Comparison of ENCODE assay signal across 8 mouse cellular contexts in the genomic region with DNA sequence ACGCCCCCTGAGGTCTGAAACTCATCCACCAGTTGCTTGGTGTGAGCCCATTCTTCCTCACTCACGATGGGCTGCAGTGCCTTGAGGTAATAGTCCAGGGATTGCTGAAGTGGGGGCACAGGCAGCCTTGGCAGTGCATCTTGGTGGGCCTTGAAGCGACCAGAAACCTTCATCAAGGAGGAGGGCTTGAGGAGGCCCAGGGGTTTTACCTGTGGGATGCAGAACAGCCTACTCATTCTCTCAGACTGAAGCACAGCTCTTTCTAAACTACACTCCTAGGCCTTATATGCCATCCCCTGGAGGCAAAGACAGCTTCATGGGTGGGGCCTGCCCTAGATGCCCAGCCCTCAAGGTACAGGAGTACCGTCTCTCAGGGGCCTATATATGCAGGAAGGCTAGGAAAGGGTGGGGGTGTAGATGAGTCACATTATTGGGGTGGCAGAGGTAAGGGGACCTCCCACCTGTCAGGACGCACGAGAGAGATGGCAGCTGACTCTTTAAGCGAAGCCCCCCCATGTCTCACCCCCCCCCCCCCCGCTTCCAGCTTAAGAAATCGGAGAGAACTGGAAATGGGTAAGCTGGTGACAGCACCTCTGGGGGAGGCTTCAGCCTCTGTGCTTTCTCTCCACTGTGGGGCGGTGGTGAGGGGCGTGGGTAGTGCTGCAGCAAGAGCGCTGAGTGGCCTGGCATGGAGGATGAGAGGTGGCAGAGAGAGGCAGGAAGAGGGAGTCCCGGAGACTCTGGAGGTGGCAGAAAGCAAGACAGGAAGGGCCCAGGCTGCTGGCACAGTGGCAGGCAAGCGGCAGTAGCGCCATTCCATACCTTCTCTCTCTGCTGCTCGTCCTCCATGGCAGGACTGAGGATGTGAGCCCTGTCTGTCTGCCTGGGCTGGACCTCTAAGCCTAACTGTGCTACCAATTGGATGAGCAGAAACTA. TPM values are rescaled to one million over a fixed set of nuclear protein-coding genes. Genes with fewer than 3 reads are reported as not detected.
DNase-seq lines count a peak whose midpoint lies in the region; ATAC-seq and TF ChIP-seq lines count a peak whose summit lies in the region.

No protein-coding gene starts in this region.

- H3K4me3 ChIP-seq in midbrain, embryonic 11.5 days (ENCODE audit: low read depth, low read length), result no peak overlapping the region
- no peak overlapping the region for H3K4me3 ChIP-seq in midbrain, embryonic 10.5 days
- H3K4me3 ChIP-seq in limb, embryonic 13.5 days, result no peak overlapping the region
- H3K4me3 ChIP-seq in small intestine, adult 2 months (ENCODE audit: low read depth, low read length), result peak overlapping the region; percentile 66; the same call in 1 of the 2 replicates

- no peak for TF ChIP-seq POLR2A in small intestine, adult 2 months (IDR thresholded peaks at IDR 0.05; ENCODE audit: low read depth, low read length)

- no peak for ATAC-seq in midbrain, embryonic 11.5 days (ENCODE audit: low FRiP score)
- ATAC-seq in limb, embryonic 13.5 days (ENCODE audit: low FRiP score, low read depth), result no peak
- ATAC-seq in monocyte, adult 5-6 weeks (replicated peaks; ENCODE audit: insufficient number of reproducible peaks, low FRiP score, low TSS enrichment, poor library complexity, severe bottlenecking), result no peak

- peak; percentile 94 for DNase-seq in heart, adult 11 months
- no peak for DNase-seq in heart, postnatal 25 days (ENCODE audit: low spot score)
- DNase-seq in midbrain, embryonic 11.5 days (ENCODE audit: low spot score, missing footprints), result no peak
- no peak for DNase-seq in midbrain, embryonic 10.5 days (ENCODE audit: low spot score)
- DNase-seq in gastrocnemius, adult 18-20 months (ENCODE audit: low spot score), result no peak

- peak overlapping the region; percentile 16; the same call in 1 of the 2 replicates for H3K9ac ChIP-seq in midbrain, embryonic 11.5 days (ENCODE audit: low read length)
- 0 out of 2 replicates have a peak overlapping the region, but pooled peaks have one; percentile 4 for H3K9ac ChIP-seq in limb, embryonic 13.5 days

- H3K36me3 ChIP-seq in midbrain, embryonic 11.5 days (ENCODE audit: control insufficient read depth, insufficient read depth, low read length), result no peaks in the 10 kb centered on the region
- peaks cover 43% of the 10 kb centered on the region for H3K36me3 ChIP-seq in midbrain, embryonic 10.5 days
- H3K36me3 ChIP-seq in limb, embryonic 13.5 days, result peaks cover 28% of the 10 kb centered on the region
- peaks cover 22% of the 10 kb centered on the region for H3K36me3 ChIP-seq in small intestine, adult 2 months (ENCODE audit: control insufficient read depth, insufficient read depth, low read length)

- no peak for TF ChIP-seq CTCF in small intestine, adult 2 months (IDR thresholded peaks at IDR 0.05; ENCODE audit: extremely low read depth, insufficient read length, insufficient replicate concordance, low read depth, low read length)

- intact Hi-C loops in heart, postnatal 25 days (cut with DNase I), result no loop called here

- 76% methylated on average over 16 of the region's 16 CpGs for WGBS in midbrain, embryonic 11.5 days
- 78% methylated on average over 16 of the region's 16 CpGs for WGBS in midbrain, embryonic 10.5 days
- WGBS in limb, embryonic 13.5 days, result 82% methylated on average over 16 of the region's 16 CpGs
- WGBS in small intestine, adult 2 months, result 88% methylated on average over 16 of the region's 16 CpGs

- no peaks in the 10 kb centered on the region for H3K27me3 ChIP-seq in midbrain, embryonic 11.5 days (ENCODE audit: control insufficient read depth, insufficient read depth, low read length)
- peaks cover 18% of the 10 kb centered on the region for H3K27me3 ChIP-seq in midbrain, embryonic 10.5 days (ENCODE audit: low read depth, poor library complexity, severe bottlenecking)
- H3K27me3 ChIP-seq in limb, embryonic 13.5 days, result no peaks in the 10 kb centered on the region
- no peaks in the 10 kb centered on the region for H3K27me3 ChIP-seq in small intestine, adult 2 months (ENCODE audit: control insufficient read depth, insufficient read depth, low read length)

- H3K27ac ChIP-seq in midbrain, embryonic 11.5 days (ENCODE audit: low read depth, low read length), result no peak overlapping the region
- H3K27ac ChIP-seq in midbrain, embryonic 10.5 days (replicated peaks), result no peak overlapping the region; the same call in 1 of the 2 replicates
- H3K27ac ChIP-seq in limb, embryonic 13.5 days, result no peak overlapping the region
- H3K27ac ChIP-seq in small intestine, adult 2 months (ENCODE audit: insufficient read depth, low read depth, low read length), result no peak overlapping the region

- peaks cover 14% of the 10 kb centered on the region; the same call in 1 of the 2 replicates for H3K4me1 ChIP-seq in midbrain, embryonic 11.5 days (ENCODE audit: control insufficient read depth, insufficient read depth, low read length)
- H3K4me1 ChIP-seq in midbrain, embryonic 10.5 days, result peaks cover 44% of the 10 kb centered on the region
- H3K4me1 ChIP-seq in limb, embryonic 13.5 days, result peaks cover 28% of the 10 kb centered on the region
- H3K4me1 ChIP-seq in small intestine, adult 2 months (ENCODE audit: control insufficient read depth, insufficient read depth, insufficient read length, low read length), result peaks cover 21% of the 10 kb centered on the region; the same call in 1 of the 2 replicates

- H3K4me2 ChIP-seq in midbrain, embryonic 11.5 days, result no peak overlapping the region
- no peak overlapping the region for H3K4me2 ChIP-seq in limb, embryonic 13.5 days (replicated peaks)

- H3K9me3 ChIP-seq in midbrain, embryonic 11.5 days (ENCODE audit: control insufficient read depth, low read length), result no peaks in the 10 kb centered on the region
- no peaks in the 10 kb centered on the region for H3K9me3 ChIP-seq in midbrain, embryonic 10.5 days (replicated peaks)
- H3K9me3 ChIP-seq in limb, embryonic 13.5 days, result no peaks in the 10 kb centered on the region

RNA-seq across cellular contexts. Expression of a gene that starts 2.3 kb away (rescaled TPM):
- total RNA-seq in heart, postnatal 25 days (2021), result 100 to 1,000 TPM; 433 to 486 TPM
- 23.7 and 24.2 TPM in 2 replicates for polyA plus RNA-seq in midbrain, embryonic 11.5 days (2014; fragmentation: Nextera tagmentation; extraction: Ambion mirVana)
- polyA plus RNA-seq in midbrain, embryonic 10.5 days (2016; fragmentation: Nextera tagmentation; extraction: Ambion mirVana), result 22.5 and 23.7 TPM in 2 replicates
- polyA plus RNA-seq in limb, embryonic 13.5 days (2015; fragmentation: Nextera tagmentation; extraction: Ambion mirVana), result 28.0 and 31.1 TPM in 2 replicates
- polyA plus RNA-seq in small intestine, adult 2 months (2012; rRNA removed), result 77.8 and 176 TPM in 2 replicates
- total RNA-seq in gastrocnemius, adult 18-20 months (2021), result 100 to 1,000 TPM; 378 to 382 TPM
- total RNA-seq in monocyte, adult 5-6 weeks (2017), result 5.1 to 16.4 TPM (median 6.8 TPM) in 3 replicates

RNA-seq across cellular contexts. Expression of a gene that starts 2.5 kb away (rescaled TPM):
- total RNA-seq in heart, postnatal 25 days (2021), result 10 to 100 TPM; 91.2 to 92.3 TPM
- polyA plus RNA-seq in midbrain, embryonic 11.5 days (2014; fragmentation: Nextera tagmentation; extraction: Ambion mirVana), result 50.7 and 54.3 TPM in 2 replicates
- 151 and 152 TPM in 2 replicates for polyA plus RNA-seq in midbrain, embryonic 10.5 days (2016; fragmentation: Nextera tagmentation; extraction: Ambion mirVana)
- 144 and 150 TPM in 2 replicates for polyA plus RNA-seq in limb, embryonic 13.5 days (2015; fragmentation: Nextera tagmentation; extraction: Ambion mirVana)
- polyA plus RNA-seq in small intestine, adult 2 months (2012; rRNA removed), result 55.4 and 102 TPM in 2 replicates
- 10 to 100 TPM; 62.9 to 65.1 TPM for total RNA-seq in gastrocnemius, adult 18-20 months (2021)
- total RNA-seq in monocyte, adult 5-6 weeks (2017), result 23.0 to 45.8 TPM (median 34.5 TPM) in 3 replicates

RNA-seq across cellular contexts. Expression of a gene that starts 21.3 kb away (rescaled TPM):
- total RNA-seq in heart, postnatal 25 days (2021), result 10 to 100 TPM in 1 of 2 experiments, 1 to 10 TPM in 1; 8.3 to 10.4 TPM
- 41.1 and 45.8 TPM in 2 replicates for polyA plus RNA-seq in midbrain, embryonic 11.5 days (2014; fragmentation: Nextera tagmentation; extraction: Ambion mirVana)
- 53.2 and 62.7 TPM in 2 replicates for polyA plus RNA-seq in midbrain, embryonic 10.5 days (2016; fragmentation: Nextera tagmentation; extraction: Ambion mirVana)
- polyA plus RNA-seq in limb, embryonic 13.5 days (2015; fragmentation: Nextera tagmentation; extraction: Ambion mirVana), result 33.1 and 33.5 TPM in 2 replicates
- polyA plus RNA-seq in small intestine, adult 2 months (2012; rRNA removed), result 62.0 and 199 TPM in 2 replicates
- 1 to 10 TPM; 4.9 to 6.9 TPM for total RNA-seq in gastrocnemius, adult 18-20 months (2021)
- 11.3 to 25.4 TPM (median 19.3 TPM) in 3 replicates for total RNA-seq in monocyte, adult 5-6 weeks (2017)

RNA-seq across cellular contexts. Expression of a gene that starts 49.3 kb away (rescaled TPM):
- 10 to 100 TPM; 68.5 to 74.0 TPM for total RNA-seq in heart, postnatal 25 days (2021)
- 16.6 TPM in 2 replicates for polyA plus RNA-seq in midbrain, embryonic 11.5 days (2014; fragmentation: Nextera tagmentation; extraction: Ambion mirVana)
- 27.8 and 29.6 TPM in 2 replicates for polyA plus RNA-seq in midbrain, embryonic 10.5 days (2016; fragmentation: Nextera tagmentation; extraction: Ambion mirVana)
- 24.3 and 26.6 TPM in 2 replicates for polyA plus RNA-seq in limb, embryonic 13.5 days (2015; fragmentation: Nextera tagmentation; extraction: Ambion mirVana)
- polyA plus RNA-seq in small intestine, adult 2 months (2012; rRNA removed), result 28.7 and 33.4 TPM in 2 replicates
- total RNA-seq in gastrocnemius, adult 18-20 months (2021), result 10 to 100 TPM; 24.8 to 31.0 TPM
- 6.9 to 14.1 TPM in 2 of 3 replicates, not detected in the other for total RNA-seq in monocyte, adult 5-6 weeks (2017)

RNA-seq across cellular contexts. Expression of a gene that starts 54.2 kb away (rescaled TPM):
- total RNA-seq in heart, postnatal 25 days (2021), result 10 to 100 TPM; 39.7 to 40.3 TPM
- polyA plus RNA-seq in midbrain, embryonic 11.5 days (2014; fragmentation: Nextera tagmentation; extraction: Ambion mirVana), result 42.0 and 48.1 TPM in 2 replicates
- polyA plus RNA-seq in midbrain, embryonic 10.5 days (2016; fragmentation: Nextera tagmentation; extraction: Ambion mirVana), result 70.7 and 84.7 TPM in 2 replicates
- 82.7 and 85.0 TPM in 2 replicates for polyA plus RNA-seq in limb, embryonic 13.5 days (2015; fragmentation: Nextera tagmentation; extraction: Ambion mirVana)
- polyA plus RNA-seq in small intestine, adult 2 months (2012; rRNA removed), result 112 and 158 TPM in 2 replicates
- 10 to 100 TPM; 15.7 to 17.5 TPM for total RNA-seq in gastrocnemius, adult 18-20 months (2021)
- 34.7 to 65.9 TPM (median 40.3 TPM) in 3 replicates for total RNA-seq in monocyte, adult 5-6 weeks (2017)
